8 mouse cellular contexts compared by ENCODE assay signal in the genomic region with DNA sequence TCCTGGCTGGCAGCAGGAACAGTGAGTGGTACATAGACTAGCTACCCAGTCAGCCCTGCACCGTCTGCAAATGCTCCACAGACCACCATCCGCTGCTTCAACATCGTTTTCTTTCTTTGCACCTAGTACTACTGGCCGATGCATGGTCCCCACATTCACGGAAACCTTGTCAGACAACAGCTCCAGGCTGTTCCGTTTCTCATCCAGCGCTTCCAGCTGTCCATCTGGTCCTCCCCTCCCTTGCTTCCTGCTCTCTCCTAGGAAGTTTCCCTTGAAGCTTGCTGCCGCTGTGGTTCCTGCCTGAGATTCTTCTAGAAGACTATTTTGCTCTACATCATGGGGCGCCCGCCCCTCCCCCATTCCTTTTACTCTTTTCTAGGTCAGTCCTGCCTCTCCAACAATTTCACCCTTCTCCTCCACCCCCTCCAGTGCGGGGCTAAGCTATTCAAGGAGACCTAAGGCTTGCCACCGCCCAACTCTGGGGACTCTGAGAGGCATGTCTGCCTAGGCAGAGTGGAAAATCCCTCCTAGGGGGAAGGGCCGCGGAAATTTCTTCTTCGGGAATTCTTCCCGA. TPM values are rescaled to one million over a fixed set of nuclear protein-coding genes. Genes with fewer than 3 reads are reported as not detected.
DNase-seq lines count a peak whose midpoint lies in the region; ATAC-seq and TF ChIP-seq lines count a peak whose summit lies in the region.

No protein-coding gene starts in this region.

- no peaks in the 10 kb centered on the region for H3K27me3 ChIP-seq in hindbrain, postnatal 0 days (ENCODE audit: insufficient read depth, low read length)
- H3K27me3 ChIP-seq in midbrain, embryonic 11.5 days (ENCODE audit: control insufficient read depth, insufficient read depth, low read length) = no peaks in the 10 kb centered on the region

- peaks cover 15% of the 10 kb centered on the region for H3K4me1 ChIP-seq in hindbrain, postnatal 0 days (ENCODE audit: insufficient read depth, low read length)
- H3K4me1 ChIP-seq in midbrain, embryonic 11.5 days (ENCODE audit: control insufficient read depth, insufficient read depth, low read length) = peaks cover 11% of the 10 kb centered on the region

- peak overlapping the region; percentile 39 for H3K9ac ChIP-seq in hindbrain, postnatal 0 days (replicated peaks; ENCODE audit: low read length)
- peak overlapping the region; percentile 51 for H3K9ac ChIP-seq in midbrain, embryonic 11.5 days (ENCODE audit: low read length)

- peak overlapping the region; percentile 90 for H3K27ac ChIP-seq in hindbrain, postnatal 0 days
- no peak overlapping the region for H3K27ac ChIP-seq in midbrain, embryonic 11.5 days (ENCODE audit: low read depth, low read length)

- peak overlapping the region; percentile 55 for H3K4me2 ChIP-seq in hindbrain, postnatal 0 days (ENCODE audit: low read depth, low read length)
- peak overlapping the region; percentile 33 for H3K4me2 ChIP-seq in midbrain, embryonic 11.5 days

- no peaks in the 10 kb centered on the region for H3K36me3 ChIP-seq in hindbrain, postnatal 0 days (ENCODE audit: insufficient read depth, low read length)
- no peaks in the 10 kb centered on the region for H3K36me3 ChIP-seq in midbrain, embryonic 11.5 days (ENCODE audit: control insufficient read depth, insufficient read depth, low read length)

- WGBS in hindbrain, postnatal 0 days = 2% methylated on average over 16 of the region's 16 CpGs
- 3% methylated on average over 16 of the region's 16 CpGs for WGBS in midbrain, embryonic 11.5 days

- H3K9me3 ChIP-seq in hindbrain, postnatal 0 days (ENCODE audit: low read length) = no peaks in the 10 kb centered on the region
- no peaks in the 10 kb centered on the region for H3K9me3 ChIP-seq in midbrain, embryonic 11.5 days (ENCODE audit: control insufficient read depth, low read length)

- intact Hi-C loops in left cerebral cortex, postnatal 25 days (cut with DNase I) = no loop called here

- no peak for TF ChIP-seq CTCF in hindbrain, postnatal 0 days (IDR thresholded peaks at IDR 0.05; ENCODE audit: low read depth)

- DNase-seq in layer of hippocampus, adult 11-12 months (ENCODE audit: low spot score) = peak; percentile 77
- DNase-seq in layer of hippocampus, adult 9-10 months (ENCODE audit: low spot score) = no peak
- peak; percentile 73 to 85 for DNase-seq in cerebellum, postnatal 10 days
- peak; percentile 68 to 77 for DNase-seq in frontal cortex, postnatal 14 days (ENCODE audit: low spot score in 2 of 2)
- peak; percentile 78 for DNase-seq in hindbrain, postnatal 0 days (ENCODE audit: low spot score)
- peak; percentile 72 to 84 for DNase-seq in left cerebral cortex, postnatal 25 days (ENCODE audit: low spot score in 2 of 2)
- DNase-seq in midbrain, embryonic 11.5 days (ENCODE audit: low spot score, missing footprints) = peak; percentile 92
- peak; percentile 66 for DNase-seq in thymus, postnatal 4 days

- ATAC-seq in hindbrain, postnatal 0 days = peak; percentile 78
- peak; percentile 43 for ATAC-seq in midbrain, embryonic 11.5 days (ENCODE audit: low FRiP score)

- peak overlapping the region; percentile 22 for H3K4me3 ChIP-seq in hindbrain, postnatal 0 days (ENCODE audit: low read length)
- H3K4me3 ChIP-seq in midbrain, embryonic 11.5 days (ENCODE audit: low read depth, low read length) = no peak overlapping the region

RNA-seq across cellular contexts. Expression of gene Ddit4, which starts 8.7 kb away (rescaled TPM):
- 55.9 and 76.6 TPM in 2 replicates for total RNA-seq in hindbrain, postnatal 0 days (2014; rRNA removed)
- polyA plus RNA-seq in hindbrain, postnatal 0 days (2015; fragmentation: Nextera tagmentation; extraction: Ambion mirVana) = 55.2 and 56.9 TPM in 2 replicates
- 10 to 100 TPM; 40.8 to 42.6 TPM for total RNA-seq in left cerebral cortex, postnatal 25 days (2021)
- polyA plus RNA-seq in midbrain, embryonic 11.5 days (2014; fragmentation: Nextera tagmentation; extraction: Ambion mirVana) = 4.1 and 4.5 TPM in 2 replicates

RNA-seq across cellular contexts. Expression of gene Ascc1, which starts 59.7 kb away (rescaled TPM):
- 10.6 and 11.5 TPM in 2 replicates for total RNA-seq in hindbrain, postnatal 0 days (2014; rRNA removed)
- 41.8 and 42.9 TPM in 2 replicates for polyA plus RNA-seq in hindbrain, postnatal 0 days (2015; fragmentation: Nextera tagmentation; extraction: Ambion mirVana)
- total RNA-seq in left cerebral cortex, postnatal 25 days (2021) = 10 to 100 TPM; 15.1 to 15.5 TPM
- 42.5 and 43.6 TPM in 2 replicates for polyA plus RNA-seq in midbrain, embryonic 11.5 days (2014; fragmentation: Nextera tagmentation; extraction: Ambion mirVana)
